Comparison of ENCODE assay signal across 8 mouse cellular contexts in the genomic region with DNA sequence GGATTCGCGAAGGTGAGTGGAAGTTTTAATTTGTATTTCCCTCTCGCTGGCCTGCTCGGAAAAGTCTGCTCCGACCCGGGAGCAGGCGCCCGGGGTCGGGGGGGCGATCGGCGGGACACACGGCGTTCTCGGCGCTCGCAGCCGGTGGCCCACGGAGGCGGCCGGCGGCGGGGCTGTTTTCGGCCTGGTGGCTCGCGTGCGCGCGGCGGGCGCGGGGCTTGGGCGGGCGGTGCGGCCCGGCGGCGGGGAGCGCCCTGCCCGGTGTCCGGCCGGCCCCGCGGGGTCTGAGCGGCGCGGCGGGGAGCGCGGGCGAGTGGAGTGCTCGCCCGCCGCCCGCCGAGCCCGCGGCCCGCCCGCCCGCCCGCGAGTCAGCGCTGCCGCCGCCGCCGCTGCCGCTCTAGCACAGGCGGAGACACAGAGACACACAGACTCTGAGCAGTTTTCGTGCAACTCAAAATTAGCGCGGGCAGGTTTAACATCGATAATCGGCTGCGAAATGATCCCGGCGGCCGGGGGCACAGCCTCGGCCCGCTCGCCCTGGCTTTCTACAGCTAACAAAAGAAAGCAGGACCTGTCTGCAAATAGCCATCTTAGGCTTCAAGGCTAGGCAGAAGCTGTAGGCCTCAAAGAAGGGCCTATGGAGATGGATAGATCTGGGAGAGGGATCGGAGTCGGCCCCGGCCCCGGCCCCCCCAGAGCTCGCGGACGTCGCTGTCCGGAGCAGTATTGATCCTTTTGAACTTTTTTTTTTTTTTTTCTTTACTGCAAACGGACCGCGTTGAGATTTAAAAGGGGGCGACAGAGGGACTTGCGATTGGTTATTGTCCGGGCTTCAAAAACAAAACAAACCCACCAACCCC. TPM values are rescaled to one million over a fixed set of nuclear protein-coding genes. Genes with fewer than 3 reads are reported as not detected.
DNase-seq lines count a peak whose midpoint lies in the region; ATAC-seq and TF ChIP-seq lines count a peak whose summit lies in the region.

No protein-coding gene starts in this region.

- TF ChIP-seq CTCF in MEL (IDR thresholded peaks at IDR 0.05 in 2 of 3, conservative IDR thresholded peaks at IDR 0.05 in 1 of 3; ENCODE audit: control insufficient read depth in 1 of 3, insufficient read depth in 1 of 3, low read depth in 2 of 3, low read length in 3 of 3, poor library complexity in 1 of 3, severe bottlenecking in 1 of 3): no peak

- no peaks in the 10 kb centered on the region for H3K27me3 ChIP-seq in MEL (ENCODE audit: control insufficient read depth in 1 of 2, insufficient read depth in 2 of 2, low read length in 2 of 2)
- H3K27me3 ChIP-seq in forebrain, embryonic 16.5 days (replicated peaks; ENCODE audit: control insufficient read depth, insufficient read depth, low read length): no peaks in the 10 kb centered on the region
- no peaks in the 10 kb centered on the region for H3K27me3 ChIP-seq in hindbrain, embryonic 11.5 days (ENCODE audit: control insufficient read depth, insufficient read depth, low read length)

- H3K27ac ChIP-seq in MEL (ENCODE audit: control insufficient read depth, low read depth, low read length): peak overlapping the region; percentile 96
- peak overlapping the region; percentile 100 for H3K27ac ChIP-seq in forebrain, embryonic 16.5 days (ENCODE audit: low read length)
- H3K27ac ChIP-seq in hindbrain, embryonic 11.5 days (ENCODE audit: low read depth, low read length): peak overlapping the region; percentile 100

- no peak for ATAC-seq in forebrain, embryonic 16.5 days
- ATAC-seq in hindbrain, embryonic 11.5 days (ENCODE audit: low FRiP score): no peak
- no peak for ATAC-seq in inflammation-experienced regulatory T-cells, adult 6 months

- TF ChIP-seq EP300 in MEL (IDR thresholded peaks at IDR 0.05; ENCODE audit: low read depth in 1 of 2, low read length in 2 of 2): no peak

- under 1% methylated on average over 86 of the region's 97 CpGs for WGBS in forebrain, embryonic 16.5 days
- 0% methylated on average over 57 of the region's 97 CpGs for WGBS in hindbrain, embryonic 11.5 days

- H3K4me1 ChIP-seq in MEL (ENCODE audit: control insufficient read depth in 1 of 2, insufficient read depth in 2 of 2, low read length in 2 of 2): peaks cover 2 to 16% of the 10 kb centered on the region in 2 experiments; a peak in 3 of 4 replicates
- peaks cover 21% of the 10 kb centered on the region for H3K4me1 ChIP-seq in forebrain, embryonic 16.5 days (replicated peaks; ENCODE audit: control insufficient read depth, insufficient read depth, low read length)
- no peaks in the 10 kb centered on the region for H3K4me1 ChIP-seq in hindbrain, embryonic 11.5 days (replicated peaks; ENCODE audit: control insufficient read depth, insufficient read depth, low read length)

- H3K9me3 ChIP-seq in MEL (replicated peaks; ENCODE audit: insufficient read depth, low read length): no peaks in the 10 kb centered on the region
- H3K9me3 ChIP-seq in forebrain, embryonic 16.5 days (ENCODE audit: control insufficient read depth, low read length): no peaks in the 10 kb centered on the region
- H3K9me3 ChIP-seq in hindbrain, embryonic 11.5 days (ENCODE audit: control insufficient read depth, low read length): no peaks in the 10 kb centered on the region

- TF ChIP-seq POLR2A in MEL (IDR thresholded peaks at IDR 0.05; ENCODE audit: control insufficient read depth in 1 of 2, insufficient read depth in 1 of 2, low read depth in 1 of 2, low read length in 2 of 2, poor library complexity in 1 of 2): no peak

- DNase-seq in MEL (ENCODE audit: low read depth, low spot score): peak; percentile 71
- peak; percentile 52 for DNase-seq in c-Kit-positive CD71-positive TER-119-positive erythroid progenitor cells, embryonic 14.5 days (ENCODE audit: low spot score)
- DNase-seq in hindbrain, embryonic 11.5 days (ENCODE audit: low spot score): peak; percentile 68
- peak; percentile 44 to 51 for DNase-seq in layer of hippocampus, postnatal 36 days
- DNase-seq in lung, postnatal 36 days: peak; percentile 47
- DNase-seq in right cerebral cortex, postnatal 25 days: peak; percentile 50

- peak overlapping the region; percentile 91 for H3K4me2 ChIP-seq in forebrain, embryonic 16.5 days (ENCODE audit: low read length)
- peak overlapping the region; percentile 73 for H3K4me2 ChIP-seq in hindbrain, embryonic 11.5 days (replicated peaks; ENCODE audit: low read depth, low read length)

- peak overlapping the region; percentile 95 to 99 for H3K4me3 ChIP-seq in MEL (ENCODE audit: control insufficient read depth in 1 of 2, insufficient read depth in 1 of 2, low read depth in 2 of 2, low read length in 2 of 2)
- peak overlapping the region; percentile 96 for H3K4me3 ChIP-seq in forebrain, embryonic 16.5 days (replicated peaks; ENCODE audit: low read length)
- peak overlapping the region; percentile 96 for H3K4me3 ChIP-seq in hindbrain, embryonic 11.5 days (ENCODE audit: low read depth, low read length)

- TF ChIP-seq RAD21 in MEL (IDR thresholded peaks at IDR 0.05; ENCODE audit: low read depth, low read length): no peak

- peak overlapping the region; percentile 100 for H3K9ac ChIP-seq in MEL (ENCODE audit: control insufficient read depth, low read depth, low read length, poor library complexity, severe bottlenecking)
- H3K9ac ChIP-seq in forebrain, embryonic 16.5 days (replicated peaks; ENCODE audit: low read depth, low read length): peak overlapping the region; percentile 98
- peak overlapping the region; percentile 100 for H3K9ac ChIP-seq in hindbrain, embryonic 11.5 days (ENCODE audit: low read depth, low read length)

- peaks cover 79% of the 10 kb centered on the region for H3K79me2 ChIP-seq in MEL (ENCODE audit: control insufficient read depth, insufficient read depth, low read length, poor library complexity)

- H3K36me3 ChIP-seq in MEL (ENCODE audit: control insufficient read depth in 1 of 2, insufficient read depth in 2 of 2, low read length in 2 of 2): peaks cover 0 to 34% of the 10 kb centered on the region in 2 experiments; a peak in 3 of 4 replicates
- no peaks in the 10 kb centered on the region for H3K36me3 ChIP-seq in forebrain, embryonic 16.5 days (ENCODE audit: control insufficient read depth, insufficient read depth)
- H3K36me3 ChIP-seq in hindbrain, embryonic 11.5 days (ENCODE audit: control insufficient read depth, insufficient read depth, low read length): no peaks in the 10 kb centered on the region

TF ChIP-seq in MEL, 35 proteins besides CTCF, POLR2A, EP300 and RAD21:
- peak; percentile 55; the same call in 1 of the 2 replicates for TF ChIP-seq ZNF384 (IDR thresholded peaks at IDR 0.05; ENCODE audit: low read depth, low read length)
- no peak for TF ChIP-seq MAX (IDR thresholded peaks at IDR 0.05; ENCODE audit: low read length)
- no peak for TF ChIP-seq BHLHE40 (IDR thresholded peaks at IDR 0.05; ENCODE audit: borderline replicate concordance, low read depth, low read length)
- 0 out of 2 replicates have a peak, but pooled peaks have one; percentile 15 for TF ChIP-seq MXI1 (IDR thresholded peaks at IDR 0.05; ENCODE audit: low read depth, low read length)
- no peak for TF ChIP-seq POLR2AphosphoS5 (IDR thresholded peaks at IDR 0.05; ENCODE audit: borderline replicate concordance, low read depth, low read length)
- TF ChIP-seq TCF12 (IDR thresholded peaks at IDR 0.05; ENCODE audit: low read depth, low read length): no peak
- no peak for TF ChIP-seq NRF1 (IDR thresholded peaks at IDR 0.05; ENCODE audit: insufficient read depth, low read depth, low read length, poor library complexity, severe bottlenecking)
- no peak for TF ChIP-seq ZKSCAN1 (IDR thresholded peaks at IDR 0.05; ENCODE audit: low read depth, low read length)
- peak; percentile 60; the same call in 1 of the 2 replicates for TF ChIP-seq SIN3A (IDR thresholded peaks at IDR 0.05; ENCODE audit: low read length)
- TF ChIP-seq E2F4 (IDR thresholded peaks at IDR 0.05; ENCODE audit: borderline replicate concordance, low read depth, low read length): no peak
- TF ChIP-seq SMC3 (IDR thresholded peaks at IDR 0.05; ENCODE audit: low read depth, low read length): no peak
- TF ChIP-seq TAL1 (IDR thresholded peaks at IDR 0.05; ENCODE audit: low read length): no peak
- TF ChIP-seq JUND (IDR thresholded peaks at IDR 0.05; ENCODE audit: low read depth, low read length): no peak
- TF ChIP-seq GABPA (IDR thresholded peaks at IDR 0.05; ENCODE audit: low read depth, low read length): no peak
- TF ChIP-seq KAT2A (conservative IDR thresholded peaks at IDR 0.05; ENCODE audit: low read depth, low read length): no peak
- TF ChIP-seq HCFC1 (IDR thresholded peaks at IDR 0.05; ENCODE audit: low read depth, low read length): 0 out of 2 replicates have a peak, but pooled peaks have one; percentile 25

RNA-seq across cellular contexts. Expression of a gene that starts 0.9 kb away (rescaled TPM):
- total RNA-seq in MEL (2012; rRNA removed): 20.3 and 21.3 TPM in 2 replicates
- polyA plus RNA-seq in MEL (2012; ENCODE audit: insufficient read depth in 1 of 2, insufficient read length in 2 of 2, low read depth in 1 of 2, low replicate concordance in 2 of 2, missing spikeins in 1 of 2): 10 to 100 TPM; 25.9 to 31.2 TPM
- 28.7 and 29.8 TPM in 2 replicates for polyA plus RNA-seq in forebrain, embryonic 16.5 days (2015; fragmentation: Nextera tagmentation; extraction: Ambion mirVana)
- 37.0 and 39.0 TPM in 2 replicates for polyA plus RNA-seq in hindbrain, embryonic 11.5 days (2014; fragmentation: Nextera tagmentation; extraction: Ambion mirVana)
- total RNA-seq in layer of hippocampus, postnatal 36 days (2021): 10 to 100 TPM; 34.6 to 38.5 TPM
- polyA plus RNA-seq in inflammation-experienced regulatory T-cells, adult 6 months (2017; shearing (Covaris generic)): 10 to 100 TPM; 13.7 to 21.7 (median 17.0) TPM
